Mouse (Mus musculus) cerebellum, postnatal 36 days (tissue): ENCODE data around the gene Cel.

Source experiments
- DNase-seq, 2 experiments: peaks; one replicate each; pipeline ENCODE4 v3.0.0; 2021 to 2022; ENCODE audit warnings: mixed read lengths in 2 of 2

Gene Cel

DNA sequence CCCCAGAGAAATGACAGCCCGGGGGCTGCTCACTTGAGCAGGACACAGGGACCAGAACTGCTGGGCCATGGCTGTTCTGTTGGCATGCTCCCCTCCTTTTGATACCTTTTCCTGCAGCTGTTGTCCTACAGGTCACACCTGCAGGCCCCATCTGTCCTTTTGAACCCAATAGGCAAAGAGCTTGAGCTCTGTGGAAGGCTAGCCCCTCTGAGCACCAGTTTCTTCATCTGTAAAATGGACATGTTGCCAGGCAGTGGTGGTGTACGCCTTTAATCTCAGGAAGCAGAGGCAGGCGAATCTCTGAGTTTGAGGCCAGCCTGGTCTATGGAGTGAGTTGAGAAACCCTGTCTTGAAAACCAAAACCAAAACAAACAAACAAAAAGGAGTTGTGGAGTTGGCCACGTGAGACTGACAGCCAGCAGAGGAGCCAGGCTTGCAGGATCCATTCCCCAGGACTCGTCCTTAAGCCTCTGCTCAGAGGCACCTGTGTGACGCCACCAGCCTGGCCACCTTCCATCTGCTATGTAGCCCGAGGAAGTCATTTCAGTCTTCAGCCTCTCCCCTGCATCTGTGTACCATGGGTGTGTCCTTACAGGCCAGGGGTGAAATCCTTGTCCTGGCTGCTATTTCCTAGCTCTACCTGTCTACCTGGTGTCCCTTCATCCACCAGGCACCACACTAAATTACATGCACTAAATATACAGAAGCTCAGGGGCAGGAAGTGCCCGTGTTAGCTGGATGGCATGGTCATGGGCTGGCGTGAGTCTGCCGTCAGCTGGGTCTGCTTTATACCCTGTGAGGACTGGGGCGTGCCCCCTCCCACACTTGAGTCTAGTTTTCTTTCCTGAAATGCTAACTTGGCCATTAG is 26.2 kb downstream of the Cel start:
- peak in 1 of 2 experiments; percentile 46 for DNase-seq

DNA sequence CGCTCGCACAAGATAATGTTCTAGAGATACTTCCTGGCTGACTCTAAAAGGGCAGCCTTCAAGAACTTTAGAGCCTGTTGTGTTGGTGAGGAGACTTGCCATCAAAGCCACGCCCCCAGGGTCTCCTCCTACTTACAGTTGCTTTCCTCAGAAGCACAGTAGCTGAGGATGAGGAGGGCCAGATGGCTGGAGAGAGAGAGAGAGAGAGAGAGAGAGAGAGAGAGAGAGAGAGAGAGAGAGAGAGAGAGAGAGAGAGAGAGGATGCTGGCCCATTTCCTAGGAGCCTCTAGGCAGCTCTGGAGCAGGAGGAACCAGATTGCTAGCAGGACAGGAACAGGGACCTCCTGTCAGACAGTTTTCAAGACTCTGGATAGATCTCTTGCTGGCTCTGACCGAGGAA is 27.0 kb downstream of the Cel start:
- DNase-seq, result peak in 1 of 2 experiments; percentile 37

DNA sequence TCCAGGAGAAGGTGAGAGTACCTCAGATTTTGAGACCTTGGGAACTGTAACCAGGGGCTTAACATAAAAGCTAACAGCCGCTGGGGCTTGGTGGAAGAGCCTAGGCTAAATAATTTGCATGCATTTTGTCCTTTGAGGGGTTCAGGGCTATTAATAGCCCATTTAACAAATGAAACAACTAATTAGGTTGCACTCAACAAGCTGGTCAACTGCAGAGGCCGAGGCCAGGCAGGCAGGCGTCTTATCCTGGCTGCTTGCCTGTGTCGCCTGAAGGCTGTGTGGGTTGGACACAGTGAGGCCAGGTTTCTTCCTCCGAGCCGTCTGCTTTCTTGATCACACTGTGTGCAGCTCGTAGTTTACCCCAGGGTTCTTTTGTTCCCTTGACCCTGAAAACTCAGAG is 27.6 kb downstream of the Cel start:
- peak; percentile 83 for DNase-seq

DNA sequence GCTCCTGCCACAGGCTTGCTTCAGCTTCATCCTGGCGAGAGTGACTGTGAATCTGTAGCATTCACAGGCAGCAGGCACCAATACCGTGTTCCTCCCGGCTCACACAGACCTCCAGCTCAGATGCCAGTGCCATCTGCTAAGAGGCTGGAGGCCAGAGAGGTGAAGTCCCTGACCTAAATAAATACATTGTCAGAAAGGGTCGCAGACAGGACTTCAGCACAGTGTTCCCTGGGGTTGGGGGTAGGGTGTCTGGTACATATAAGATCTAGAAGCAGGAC is 28.0 kb downstream of the Cel start:
- peak; percentile 78 to 79 for DNase-seq

DNA sequence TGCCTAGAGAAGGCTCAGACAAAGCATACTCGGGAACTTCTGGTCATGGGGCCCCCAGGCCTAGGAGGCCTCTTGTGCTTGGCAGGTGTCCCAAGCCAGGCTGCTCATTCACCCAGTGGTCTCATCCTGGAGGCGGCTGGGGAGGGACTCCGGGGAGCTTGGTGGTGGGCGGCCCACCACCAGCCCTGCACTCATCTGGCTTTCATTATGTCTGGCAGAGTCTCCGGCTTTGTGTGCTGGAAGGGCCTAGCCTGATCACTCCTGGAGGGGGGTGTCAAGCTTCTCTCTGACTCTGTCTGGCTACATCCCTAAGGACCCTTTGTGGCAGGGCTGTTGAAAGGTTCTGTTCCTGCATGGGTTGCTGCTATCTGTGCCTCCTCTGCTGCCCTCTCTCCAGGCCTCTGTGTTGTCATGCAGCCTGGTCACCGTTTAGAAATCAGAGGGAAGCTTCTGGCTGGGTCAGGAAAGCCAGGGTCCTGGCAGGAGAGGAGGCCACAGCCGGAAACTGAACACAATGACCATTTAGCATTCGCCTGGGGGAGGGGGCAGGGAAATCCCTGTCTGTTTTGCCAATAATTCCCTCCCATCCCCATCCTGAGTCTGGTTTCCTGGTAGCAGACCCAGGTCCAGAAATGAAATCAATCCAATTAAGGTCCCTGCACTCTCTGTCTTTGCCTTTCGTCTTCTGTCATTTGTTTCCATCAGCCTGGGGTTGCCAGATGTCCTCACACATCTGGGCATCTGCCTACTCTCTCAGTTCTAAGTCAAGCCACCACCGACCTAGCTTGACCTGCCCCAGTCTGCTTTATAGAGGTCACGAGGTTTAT is 28.6 kb downstream of the Cel start:
- no peak for DNase-seq

DNA sequence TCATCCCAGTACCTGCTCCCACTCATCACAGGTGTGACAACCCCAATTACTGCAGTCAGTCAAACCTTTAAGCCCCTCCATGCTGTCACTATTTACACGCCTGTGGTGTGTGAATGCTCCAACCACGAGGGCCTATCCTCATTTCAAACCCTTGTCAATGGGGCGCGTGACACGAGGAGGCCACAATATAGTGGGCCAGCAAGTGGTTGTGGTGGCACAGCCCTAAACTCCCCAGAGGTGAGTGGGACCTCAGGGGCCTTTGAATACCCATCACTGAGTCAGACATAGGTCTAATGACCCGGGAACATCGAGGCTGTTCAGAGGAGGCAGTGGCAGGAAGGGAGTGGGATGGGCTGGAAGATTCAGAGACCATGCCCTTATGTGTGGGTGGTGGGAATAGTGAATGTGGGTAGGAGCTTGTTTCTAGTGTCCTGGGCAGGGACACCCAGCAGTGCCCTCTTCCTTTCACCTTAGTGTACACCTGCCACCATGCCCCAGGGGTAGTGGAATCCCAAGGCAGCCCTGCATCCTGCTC is 29.2 kb downstream of the Cel start:
- peak in 1 of 2 experiments; percentile 45 for DNase-seq

DNA sequence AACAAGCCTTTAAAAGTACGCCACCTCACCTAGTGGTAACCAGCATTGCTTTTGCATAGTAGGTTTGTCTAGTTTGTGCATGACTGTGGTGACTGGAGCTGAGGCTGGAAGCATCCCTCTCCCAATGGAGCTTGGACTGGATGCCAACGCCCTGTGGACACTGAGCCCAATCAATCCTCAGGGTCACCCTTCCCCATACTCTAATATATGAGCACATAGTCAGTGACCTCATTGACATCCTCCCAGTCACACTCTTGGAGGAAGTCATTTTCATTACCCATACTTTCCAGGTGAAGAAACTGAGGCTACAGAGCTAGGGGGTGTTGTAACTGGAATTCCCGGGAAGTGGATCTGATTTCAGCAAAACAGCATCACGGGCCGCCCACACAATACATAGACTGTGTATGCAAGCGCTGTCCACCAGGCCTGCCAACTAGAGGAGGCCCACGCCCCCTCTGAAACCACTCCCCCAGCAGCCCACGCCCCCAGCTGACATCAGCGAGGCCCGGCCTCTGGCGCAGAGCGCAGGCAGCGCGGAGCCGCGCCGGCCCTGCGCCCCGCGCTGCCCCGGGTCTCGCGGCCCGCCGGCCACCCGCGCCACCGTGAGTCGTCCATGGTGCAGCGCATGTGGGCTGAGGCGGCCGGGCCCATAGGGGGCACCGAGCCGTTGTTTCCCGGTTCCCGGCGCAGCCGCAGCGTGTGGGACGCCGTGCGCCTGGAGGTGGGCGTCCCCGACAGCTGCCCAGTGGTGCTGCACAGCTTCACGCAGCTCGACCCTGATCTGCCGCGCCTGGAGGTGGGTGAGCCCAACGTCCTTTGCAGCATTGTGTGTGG is 30.0 kb downstream of the Cel start:
- DNase-seq, result peak; percentile 78 to 85

DNA sequence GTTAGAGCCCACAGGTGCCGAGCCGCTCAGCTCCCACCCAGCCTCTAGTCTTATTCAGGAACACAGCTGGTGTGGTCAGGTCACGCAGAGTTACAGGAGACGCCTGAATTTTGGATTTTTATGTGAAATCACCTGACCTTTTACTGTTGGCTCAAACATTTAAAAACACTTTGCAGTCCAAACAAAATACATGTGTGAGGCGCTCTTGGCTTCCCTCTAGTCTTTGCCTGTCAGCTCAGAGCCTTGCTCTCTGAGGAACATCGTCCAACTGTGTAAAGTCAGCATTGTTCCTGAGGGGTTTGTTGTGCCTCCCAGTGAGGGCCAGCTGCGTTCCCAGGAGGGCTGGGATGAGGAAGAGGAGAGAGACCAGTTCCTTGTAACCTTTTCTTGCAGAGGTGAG is 32.9 kb downstream of the Cel start:
- no peak for DNase-seq

DNA sequence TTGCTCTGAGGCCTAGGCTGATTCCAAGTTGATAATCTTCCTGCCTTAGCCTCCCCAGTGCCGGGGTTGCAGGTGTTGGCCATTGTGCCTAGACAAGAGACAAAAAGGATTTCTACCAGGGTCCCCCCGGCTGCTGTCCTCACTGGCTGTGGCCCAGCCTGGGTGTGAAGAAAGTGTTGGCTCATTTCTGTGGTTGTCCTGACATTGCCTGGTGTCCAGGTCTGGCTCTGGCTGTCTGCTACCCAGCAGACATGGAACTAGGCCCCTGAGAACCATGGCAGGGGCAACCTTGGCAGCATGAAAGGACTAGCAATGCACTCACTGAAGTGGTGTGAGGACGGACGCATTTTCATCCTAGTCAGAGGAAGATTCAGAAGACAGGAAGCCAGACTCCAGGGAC is 33.3 kb downstream of the Cel start:
- DNase-seq, result no peak

DNA sequence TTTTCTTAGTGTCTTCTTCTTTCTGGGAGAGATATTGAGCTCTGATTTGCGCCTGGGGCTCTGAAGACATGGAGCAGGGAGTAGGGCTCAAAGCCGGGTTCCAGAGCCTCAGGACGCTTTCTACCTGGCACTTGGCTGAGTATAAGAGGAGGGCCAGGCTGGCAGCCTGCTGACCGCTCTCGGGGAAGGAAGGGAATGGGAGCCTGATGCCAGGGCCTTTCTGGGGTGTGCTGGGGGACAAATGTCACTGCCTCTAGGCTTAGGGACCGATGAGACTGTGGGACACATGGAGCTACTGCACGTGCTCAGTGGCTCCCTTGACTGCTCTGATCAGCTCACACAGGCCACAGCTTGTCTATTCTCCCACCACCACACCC is 34.9 kb downstream of the Cel start:
- DNase-seq, result peak in 1 of 2 experiments; percentile 36

DNA sequence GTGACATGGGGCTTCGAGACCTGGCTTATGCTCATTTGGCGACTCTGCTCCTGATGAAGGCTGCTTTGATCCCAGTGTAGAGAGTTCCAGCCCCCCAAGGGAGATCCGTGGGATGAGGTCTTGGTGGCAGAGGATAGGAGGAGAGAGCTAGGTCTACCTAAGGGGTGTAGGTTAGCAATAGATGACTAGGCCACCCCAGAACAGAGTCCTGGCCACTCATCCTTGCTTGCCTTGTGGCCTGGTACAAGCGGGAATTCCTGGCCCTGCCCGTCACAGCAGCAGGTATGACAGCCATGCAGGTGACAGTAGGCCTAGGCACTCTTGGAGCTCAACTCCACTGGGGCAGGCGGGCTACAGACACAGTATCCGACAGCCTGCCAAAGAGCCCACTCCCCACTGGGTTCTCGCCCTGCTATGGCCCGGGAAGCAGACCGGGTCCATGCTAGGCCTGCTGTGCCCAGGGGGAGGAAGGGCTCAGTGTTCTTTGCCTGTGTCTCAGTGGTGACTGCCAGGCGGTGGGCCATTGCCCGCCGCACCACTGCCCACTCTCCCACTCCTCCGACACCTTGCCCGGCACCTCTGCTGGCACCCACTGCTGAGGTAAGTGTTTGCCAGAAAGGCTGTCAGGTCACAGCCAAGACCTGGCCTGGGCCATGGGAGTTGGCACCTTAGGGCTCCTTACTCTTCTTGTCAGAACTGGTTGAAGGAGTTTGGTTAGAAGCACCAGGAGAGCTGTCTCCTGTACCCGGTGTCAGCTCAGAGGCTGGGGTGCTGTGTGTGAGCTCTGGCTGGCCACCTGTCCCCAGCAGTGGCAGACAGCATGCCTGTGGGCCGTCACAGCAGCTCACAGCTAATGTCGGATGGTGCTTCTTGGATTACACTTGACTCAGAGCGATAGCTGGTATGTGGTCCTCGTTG is 35.5 kb downstream of the Cel start:
- DNase-seq, result peak; percentile 20 to 47

DNA sequence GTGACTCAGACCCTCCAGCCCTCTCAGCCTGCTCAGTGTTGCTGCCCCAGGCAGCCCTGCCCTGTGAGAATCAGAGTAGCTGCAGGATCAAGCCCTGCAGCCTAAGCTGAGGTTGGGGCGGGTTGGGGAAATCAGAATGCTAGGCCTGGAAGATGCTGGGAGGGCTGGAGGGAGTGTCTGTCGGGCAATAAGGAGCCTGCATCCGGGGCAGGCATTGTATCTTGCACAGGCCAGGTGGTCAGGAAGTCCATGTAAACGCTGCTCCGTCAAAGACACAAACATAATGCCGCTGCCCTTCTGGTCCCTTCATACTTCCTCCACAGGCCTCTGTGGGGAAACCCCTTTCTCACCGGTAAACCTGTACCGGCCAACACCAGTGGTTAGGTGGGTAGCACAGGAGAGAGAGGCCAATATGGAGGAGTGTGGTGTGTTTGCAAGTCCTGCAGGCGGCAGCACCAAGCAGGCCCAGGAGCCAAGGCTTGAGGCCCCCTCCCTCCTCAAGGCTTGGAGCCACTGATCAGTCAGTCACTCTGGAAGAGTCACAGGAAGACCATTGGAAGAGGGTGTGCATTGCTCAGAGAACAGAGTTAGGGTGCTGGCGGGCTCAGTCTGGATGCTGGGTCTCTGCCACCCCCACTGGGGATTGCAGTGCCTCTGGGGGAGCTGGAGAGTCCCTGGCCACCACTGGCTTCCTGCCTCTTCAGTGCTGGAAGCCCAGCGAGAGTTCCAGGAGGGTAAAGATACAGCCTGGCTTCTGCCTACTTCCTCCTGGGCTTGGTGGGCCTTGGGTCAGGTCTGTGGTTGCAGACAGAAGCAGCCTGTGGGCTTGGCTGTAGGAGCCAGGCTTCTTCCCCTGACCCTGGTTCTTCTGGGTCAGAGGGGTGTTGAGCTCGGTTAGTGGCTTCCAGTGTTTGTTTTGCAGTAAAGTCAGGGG is 37.0 kb downstream of the Cel start:
- peak; percentile 16 to 24 for DNase-seq

DNA sequence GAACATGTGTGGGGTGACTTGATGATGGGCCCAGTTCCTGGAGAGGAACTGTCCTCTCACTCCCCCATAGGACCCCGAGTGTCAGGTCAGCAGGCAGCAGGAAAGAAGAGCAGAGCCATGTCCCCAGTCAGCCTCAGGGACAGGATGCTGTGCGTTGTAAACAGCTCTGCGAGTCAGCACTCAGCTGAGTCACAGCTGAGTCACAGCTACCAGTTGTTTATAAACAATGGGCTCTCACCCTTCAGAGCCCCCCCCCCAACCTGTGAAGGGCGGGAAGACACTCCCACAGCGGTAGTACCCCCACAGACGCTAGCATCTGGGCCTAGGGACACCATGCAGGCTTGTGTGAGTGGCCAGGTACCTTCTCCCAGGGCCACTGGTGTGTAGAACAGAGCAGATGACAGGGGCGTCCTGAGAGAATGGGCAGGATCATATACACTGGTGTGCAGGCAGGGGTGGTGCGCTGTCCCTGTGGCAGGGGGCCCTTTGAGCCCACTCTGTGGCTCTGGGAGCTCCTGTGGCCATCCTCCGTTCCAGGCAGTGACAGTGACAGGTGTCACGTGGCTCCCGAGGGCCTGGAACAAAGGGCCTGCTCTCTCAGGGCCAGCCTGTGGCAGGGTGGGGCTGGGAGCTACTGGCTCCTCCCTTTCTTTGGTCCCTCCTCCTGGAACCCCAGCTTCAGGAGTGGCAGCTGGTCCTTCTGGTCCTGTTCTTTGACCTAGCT is 37.8 kb downstream of the Cel start:
- peak; percentile 49 to 62 for DNase-seq

DNA sequence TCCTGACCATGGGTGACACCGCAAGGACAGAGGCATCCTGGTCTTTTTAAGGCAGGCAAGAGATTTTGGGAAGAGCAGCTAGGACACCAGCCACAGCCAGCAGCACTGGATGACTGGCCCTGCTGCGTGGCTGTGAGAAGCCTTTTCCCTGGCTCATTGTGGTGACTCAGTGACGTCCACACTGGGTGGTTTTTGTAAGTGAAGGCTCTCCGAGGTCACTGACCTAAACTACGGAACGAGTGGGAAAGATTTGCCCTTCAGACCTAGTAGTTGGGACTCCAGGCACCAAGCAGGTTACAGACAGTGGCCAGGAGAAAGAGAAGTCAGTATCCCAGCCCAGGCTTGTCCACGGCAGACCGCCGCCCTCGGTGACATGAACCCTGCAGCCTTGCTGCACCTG is 38.8 kb downstream of the Cel start:
- peak; percentile 9 to 15 for DNase-seq

DNA sequence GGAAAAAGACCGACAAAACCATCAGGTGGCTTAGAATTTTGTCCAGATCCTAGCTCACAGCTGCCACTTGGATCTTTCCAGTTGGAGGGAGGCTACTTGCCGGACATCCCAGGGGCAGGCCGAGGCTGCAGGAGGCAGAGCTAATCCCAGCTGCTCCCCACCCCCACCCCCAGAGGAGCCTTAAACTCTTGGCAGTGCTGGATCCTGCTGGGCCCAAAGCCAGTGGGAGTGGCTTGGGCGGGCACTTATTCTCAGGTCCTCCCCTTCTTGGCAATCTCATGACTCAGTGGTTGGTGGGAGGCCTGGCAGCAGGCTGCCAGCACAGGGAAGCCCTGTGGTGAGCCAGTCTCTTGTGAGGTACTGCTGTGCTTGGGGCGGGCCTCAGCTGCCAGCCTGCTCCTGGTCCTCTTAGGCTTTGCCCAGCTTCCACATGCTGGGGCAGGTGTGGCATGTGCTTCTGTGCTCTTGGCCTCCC is 39.5 kb downstream of the Cel start:
- peak; percentile 79 to 82 for DNase-seq

DNA sequence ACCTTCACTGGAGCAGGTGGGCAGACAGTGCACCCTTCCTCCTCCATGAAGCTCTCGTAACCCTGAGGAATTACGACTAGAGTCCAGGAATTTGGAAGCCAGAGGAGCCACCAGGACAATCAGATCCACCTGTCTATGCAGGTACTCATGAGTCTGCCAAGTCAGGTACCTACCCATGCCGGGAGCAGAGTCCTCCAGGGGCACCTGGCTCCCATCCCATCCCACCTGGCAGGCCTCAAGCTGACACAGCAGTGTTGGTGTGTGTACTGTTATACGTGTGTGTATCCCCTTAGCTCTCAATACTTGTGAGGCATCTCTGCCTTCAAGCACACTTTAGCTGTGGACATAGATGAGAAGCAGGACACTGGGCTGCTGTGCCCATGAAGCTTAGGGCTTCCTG is 41.0 kb downstream of the Cel start:
- peak; percentile 46 to 56 for DNase-seq

DNA sequence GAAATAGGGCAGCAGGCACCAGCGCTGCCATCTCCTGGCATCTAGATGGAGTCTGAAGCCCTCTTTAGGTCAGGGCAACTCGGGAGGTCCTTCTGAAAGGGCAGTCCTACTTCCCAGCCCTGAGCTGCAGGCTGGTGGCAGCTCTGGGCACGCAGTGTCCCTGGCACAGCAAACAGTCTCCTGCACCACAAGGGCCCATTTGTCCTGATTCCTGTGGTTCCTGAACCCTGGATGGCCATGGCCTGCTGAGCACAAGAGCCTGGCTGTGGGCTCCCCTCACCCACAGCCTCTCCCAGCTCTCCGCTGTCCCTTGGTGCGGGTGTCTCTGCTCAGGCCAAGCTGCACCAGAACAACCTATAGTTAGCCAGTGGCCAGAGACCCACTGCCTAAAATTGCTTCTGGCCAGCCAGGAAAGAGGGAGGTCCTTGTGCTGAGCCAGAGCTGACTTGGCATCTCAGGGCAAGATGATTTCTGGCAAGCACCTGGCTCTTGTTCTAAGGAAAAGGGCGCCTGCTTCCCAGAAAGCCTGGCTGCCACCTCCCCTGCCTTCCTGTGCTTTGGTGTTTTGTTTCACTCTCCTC is 41.5 kb downstream of the Cel start:
- peak; percentile 44 to 56 for DNase-seq

DNA sequence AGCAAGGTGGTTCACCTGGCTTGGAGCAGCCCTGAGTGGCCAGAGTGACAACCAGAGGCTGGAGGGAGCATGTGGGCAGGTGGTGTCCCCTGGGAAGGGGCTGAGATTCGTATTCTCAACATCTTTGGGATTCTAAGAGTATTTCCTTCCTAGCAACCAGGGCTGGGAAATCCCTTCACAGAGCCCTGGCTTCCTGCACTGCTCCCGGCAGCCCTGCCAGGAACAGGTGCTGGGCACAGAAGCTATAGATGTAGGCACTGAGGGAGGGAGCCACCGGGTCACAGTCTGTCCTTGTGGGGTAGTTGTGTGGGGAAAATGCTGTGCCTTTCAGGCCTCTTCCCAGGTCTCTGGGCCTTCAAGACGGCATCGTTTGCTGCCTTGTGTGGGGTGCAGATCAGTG is 42.6 kb downstream of the Cel start:
- peak; percentile 66 to 75 for DNase-seq

DNA sequence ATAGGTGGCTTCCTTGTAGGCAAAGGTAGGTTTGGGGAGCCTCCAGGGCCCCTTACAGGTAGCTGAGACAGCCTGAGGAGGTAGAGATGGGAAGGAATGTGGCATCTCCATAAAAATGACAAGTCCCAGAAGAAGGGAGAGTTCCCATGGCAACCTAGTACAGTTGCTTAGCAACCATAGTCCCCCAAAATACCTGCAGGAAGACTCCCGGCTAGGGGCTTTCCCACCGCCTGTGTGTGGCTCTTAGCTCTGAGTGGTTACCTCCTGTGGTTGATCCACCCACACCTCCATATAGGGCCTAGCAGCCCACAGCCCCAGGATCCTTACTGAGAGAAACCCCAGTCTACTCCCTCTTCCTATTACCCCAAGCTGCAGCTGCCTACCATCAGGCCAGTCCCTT is 45.0 kb downstream of the Cel start:
- no peak for DNase-seq
